ENCODE assay signal across 17 mouse cellular contexts in the genomic region with DNA sequence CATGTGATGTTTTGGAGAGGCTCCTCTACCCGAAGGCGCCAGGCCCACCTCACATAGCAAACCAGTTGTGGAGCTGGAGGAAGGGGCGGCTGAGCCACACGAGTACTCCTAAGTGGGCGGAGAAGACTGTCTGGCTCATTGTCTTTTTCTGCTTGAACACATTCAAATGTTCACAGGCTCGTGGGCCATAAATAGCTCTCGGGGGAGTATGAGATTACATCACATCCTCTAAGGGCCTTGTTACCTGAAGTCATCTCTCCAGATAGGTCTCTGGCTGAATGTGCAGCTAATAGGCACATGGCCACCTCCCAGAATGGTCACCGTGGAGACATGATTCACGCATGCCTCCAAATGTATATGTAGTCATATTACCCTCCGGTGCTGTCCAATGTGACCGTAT.
DNase-seq lines count a peak whose midpoint lies in the region; ATAC-seq lines count a peak whose summit lies in the region.
"Had no signal": no experiment of that assay in that cellular context is flagged by ENCODE, and none has a peak within 500 bp of the region (broad histone marks: within the 10 kb centered on the region; RNA-seq: fewer than 3 reads in every experiment).

No protein-coding gene starts in this region.

- peak; percentile 59 for DNase-seq in embryonic facial prominence, embryonic 14.5 days (ENCODE audit: low spot score)
- DNase-seq in embryonic facial prominence, embryonic 10.5 days (ENCODE audit: low spot score) = no peak
- peak; percentile 51 for DNase-seq in left cerebral cortex, adult 11 months (ENCODE audit: low spot score)
- no peak for DNase-seq in left cerebral cortex, postnatal 4 days
- DNase-seq in left cerebral cortex, postnatal 25 days (ENCODE audit: low spot score in 2 of 2) = peak; percentile 63 to 90
- DNase-seq in telencephalon, adult 2 months (ENCODE audit: low read depth, low spot score) = peak; percentile 87
- DNase-seq in urinary bladder, postnatal 14 days (ENCODE audit: low spot score) = no peak
- DNase-seq in urinary bladder, adult 18-20 months (ENCODE audit: low spot score in 2 of 2) = no peak
- DNase-seq: adrenal gland, postnatal 25 days; cerebellum, adult 2 months; embryo, embryonic 11 days; gastrocnemius, postnatal 25 days; kidney, postnatal 25 days; lung, adult 18-20 months had no signal

- no peak overlapping the region for H3K27ac ChIP-seq in embryonic facial prominence, embryonic 14.5 days (replicated peaks; ENCODE audit: low read depth, low read length)
- H3K27ac ChIP-seq in embryonic facial prominence, embryonic 10.5 days (replicated peaks) = no peak overlapping the region
- H3K27ac ChIP-seq: forebrain, embryonic 10.5 days; limb, embryonic 13.5 days had no signal

- H3K27me3 ChIP-seq in embryonic facial prominence, embryonic 14.5 days (replicated peaks; ENCODE audit: control insufficient read depth, insufficient read depth, low read length) = no peaks in the 10 kb centered on the region
- H3K27me3 ChIP-seq in embryonic facial prominence, embryonic 10.5 days (replicated peaks; ENCODE audit: low read depth, poor library complexity, severe bottlenecking) = no peaks in the 10 kb centered on the region
- H3K27me3 ChIP-seq: limb, embryonic 13.5 days; megakaryocyte, embryonic 14.5 days had no signal

- H3K36me3 ChIP-seq in embryonic facial prominence, embryonic 14.5 days (ENCODE audit: control insufficient read depth, insufficient read depth, low read length) = no peaks in the 10 kb centered on the region
- H3K36me3 ChIP-seq in embryonic facial prominence, embryonic 10.5 days (replicated peaks) = no peaks in the 10 kb centered on the region
- H3K36me3 ChIP-seq: forebrain, embryonic 10.5 days; limb, embryonic 13.5 days had no signal

- intact Hi-C loops in left cerebral cortex, postnatal 4 days (cut with DNase I) = no loop called here
- intact Hi-C loops in left cerebral cortex, postnatal 25 days (cut with DNase I) = no loop called here

- no peak overlapping the region for H3K9ac ChIP-seq in embryonic facial prominence, embryonic 14.5 days (ENCODE audit: low read depth, low read length)
- H3K9ac ChIP-seq: limb, embryonic 13.5 days had no signal

- peak; percentile 53; the same call in 1 of the 2 replicates for ATAC-seq in embryonic facial prominence, embryonic 14.5 days (ENCODE audit: low read depth)

- H3K4me3 ChIP-seq in embryonic facial prominence, embryonic 14.5 days (ENCODE audit: low read depth, low read length) = no peak overlapping the region
- no peak overlapping the region for H3K4me3 ChIP-seq in embryonic facial prominence, embryonic 10.5 days
- H3K4me3 ChIP-seq: forebrain, embryonic 10.5 days; limb, embryonic 13.5 days; megakaryocyte, embryonic 14.5 days had no signal

- no peaks in the 10 kb centered on the region for H3K4me1 ChIP-seq in embryonic facial prominence, embryonic 14.5 days (ENCODE audit: control insufficient read depth, insufficient read depth, low read length)
- no peaks in the 10 kb centered on the region for H3K4me1 ChIP-seq in embryonic facial prominence, embryonic 10.5 days
- H3K4me1 ChIP-seq: limb, embryonic 13.5 days had no signal

- H3K4me2 ChIP-seq in embryonic facial prominence, embryonic 14.5 days (ENCODE audit: low read depth, low read length) = no peak overlapping the region
- H3K4me2 ChIP-seq: limb, embryonic 13.5 days had no signal

- no peaks in the 10 kb centered on the region for H3K9me3 ChIP-seq in embryonic facial prominence, embryonic 14.5 days (ENCODE audit: control insufficient read depth, low read length)
- no peaks in the 10 kb centered on the region for H3K9me3 ChIP-seq in embryonic facial prominence, embryonic 10.5 days
- H3K9me3 ChIP-seq: forebrain, embryonic 10.5 days; limb, embryonic 13.5 days; megakaryocyte, embryonic 14.5 days had no signal

- 76% methylated on average over 11 of the region's 11 CpGs for WGBS in embryonic facial prominence, embryonic 14.5 days
- 80% methylated on average over 11 of the region's 11 CpGs for WGBS in embryonic facial prominence, embryonic 10.5 days

Comparison
In these comparisons a context has a peak if more than half of its experiments do, and no peak if none do; other contexts are left out.
1. DNase-seq: peak in embryonic facial prominence, embryonic 14.5 days (single experiment), left cerebral cortex, adult 11 months (single experiment), left cerebral cortex, postnatal 25 days (2 of 2) and telencephalon, adult 2 months (single experiment); none in embryonic facial prominence, embryonic 10.5 days (single experiment), left cerebral cortex, postnatal 4 days (single experiment), urinary bladder, postnatal 14 days (single experiment) and urinary bladder, adult 18-20 months (0 of 2).